Mouse (Mus musculus) bone marrow, adult 2 months (tissue): ENCODE measurements at regions not wholly inside any gene's neighbourhood (a gene's known extent, or its start where the extent isn't known, plus 50 kb on each side); places are given as distances from the start of the nearest gene placed in this dataset.

Experiments used
- H3K27ac ChIP-seq: fragments of 200-500 bp; 2 replicates; pipeline ENCODE4 v1.5.1; 2012; ENCODE audit warnings: low read depth, mild to moderate bottlenecking, control low read depth, inconsistent platforms, low read length; ENCODE audit not compliant: control insufficient read depth, poor library complexity, insufficient read depth
- H3K4me1 ChIP-seq: fragments of 200-500 bp; 2 replicates; pipeline ENCODE4 v1.6.1; 2011; ENCODE audit warnings: low read length; ENCODE audit not compliant: control insufficient read depth, insufficient read depth
- H3K4me3 ChIP-seq: fragments of 200-500 bp; replicated peaks from 2 replicates; pipeline ENCODE3; 2011; ENCODE audit warnings: mild to moderate bottlenecking, low read depth, low read length, control low read depth; ENCODE audit not compliant: control insufficient read depth
- CTCF ChIP-seq: fragments of 200-500 bp; IDR thresholded peaks from 2 replicates; pipeline ENCODE4 v1.5.1; 2011; ENCODE audit warnings: low read length, control low read depth; ENCODE audit not compliant: control insufficient read depth, insufficient read depth
- POLR2A ChIP-seq: fragments of 200-500 bp; IDR thresholded peaks from 2 replicates; pipeline ENCODE4 v1.6.1; 2011; ENCODE audit warnings: low read depth, mild to moderate bottlenecking, control low read depth, low read length, borderline replicate concordance; ENCODE audit not compliant: control insufficient read depth
- WGBS: fragments of 180-500 bp; shearing (Covaris S2); methylation state at CpG from one replicate; pipeline ENCODE4 v1.1.7; 2018; 5-methylcytosine and 5-hydroxymethylcytosine counted together

GRCm38 (mm10) chr1:185891814-185892213 lies 225.3 kb downstream of the Lyplal1 start:
- no peaks in the 10 kb centered on the region for H3K4me1 ChIP-seq
- no peak overlapping the region for H3K27ac ChIP-seq
- 70% methylated on average over 4 of the region's 4 CpGs for WGBS
- TF ChIP-seq CTCF (no peak), POLR2A (no peak)
- no peak overlapping the region for H3K4me3 ChIP-seq

GRCm38 (mm10) chr1:185893421-185893820 lies 223.7 kb downstream of the Lyplal1 start:
- WGBS = 68% methylated on average over 4 of the region's 4 CpGs
- no peaks in the 10 kb centered on the region for H3K4me1 ChIP-seq
- TF ChIP-seq POLR2A = no peak
- no peak for TF ChIP-seq CTCF
- no peak overlapping the region for H3K4me3 ChIP-seq
- H3K27ac ChIP-seq = no peak overlapping the region

- 76% methylated on average over 9 of the region's 9 CpGs for WGBS
- H3K4me1 ChIP-seq = no peaks in the 10 kb centered on the region
- H3K27ac ChIP-seq = no peak overlapping the region
- no peak for TF ChIP-seq CTCF
- no peak for TF ChIP-seq POLR2A
- H3K4me3 ChIP-seq = no peak overlapping the region
These were observed 218.6 kb downstream of the Lyplal1 start for GRCm38 (mm10) chr1:185898475-185898874.

DNA sequence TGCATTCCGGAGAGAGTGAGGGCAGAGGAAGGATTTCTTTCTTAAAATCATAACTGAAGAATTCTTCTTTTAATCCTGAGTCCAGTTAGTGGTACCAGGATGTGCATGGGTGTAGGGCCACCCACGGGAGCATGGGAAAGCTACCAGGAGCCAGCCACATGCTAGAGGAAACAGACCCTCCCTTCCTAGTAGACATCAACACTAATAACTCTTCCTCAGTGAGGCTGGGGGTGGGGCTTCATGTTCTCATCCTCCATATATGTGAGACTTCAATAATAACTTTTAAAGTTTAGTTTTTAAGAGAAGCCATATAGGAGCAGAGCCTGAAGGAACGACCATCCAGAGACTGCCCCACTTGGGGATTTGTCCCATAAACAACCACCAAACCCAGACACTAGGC lies 216.8 kb downstream of the Lyplal1 start:
- Histone ChIP-seq H3K4me3 (no peak overlapping the region), H3K4me1 (no peaks in the 10 kb centered on the region), H3K27ac (no peak overlapping the region)
- WGBS = 66% methylated on average over 3 of the region's 3 CpGs
- TF ChIP-seq CTCF = no peak
- TF ChIP-seq POLR2A = no peak

DNA sequence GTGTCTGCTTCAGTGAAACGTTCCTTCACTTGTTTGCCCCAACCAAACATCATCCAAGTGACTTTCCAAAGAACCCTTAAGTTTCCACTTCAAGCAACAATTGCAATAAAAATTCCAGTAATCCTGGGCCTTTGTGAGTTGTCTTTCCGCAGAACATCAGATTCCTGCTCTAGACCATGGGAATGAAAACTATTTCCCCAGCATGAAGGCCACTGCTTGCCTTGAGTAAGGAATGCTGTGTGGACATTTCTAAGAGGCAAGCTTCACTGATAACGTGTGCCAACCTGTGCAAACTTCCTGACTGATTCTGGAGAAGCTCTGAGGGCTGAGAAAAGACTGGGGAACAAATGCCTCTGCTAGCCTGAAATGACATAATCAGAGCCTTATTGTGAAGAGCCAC lies 214.7 kb downstream of the Lyplal1 start:
- H3K27ac ChIP-seq = no peak overlapping the region
- TF ChIP-seq POLR2A (no peak), CTCF (no peak)
- no peaks in the 10 kb centered on the region for H3K4me1 ChIP-seq
- H3K4me3 ChIP-seq = no peak overlapping the region
- 75% methylated on average over 3 of the region's 3 CpGs for WGBS

- Histone ChIP-seq H3K4me3 (no peak overlapping the region), H3K4me1 (no peaks in the 10 kb centered on the region), H3K27ac (no peak overlapping the region)
- TF ChIP-seq POLR2A (no peak), CTCF (no peak)
- WGBS = 58% methylated on average over 7 of the region's 7 CpGs
These were observed 211.4 kb downstream of the Lyplal1 start for GRCm38 (mm10) chr1:185905666-185906065.

GRCm38 (mm10) chr1:185915579-185915978 lies 201.5 kb downstream of the Lyplal1 start:
- H3K4me1 ChIP-seq = no peaks in the 10 kb centered on the region
- no peak overlapping the region for H3K4me3 ChIP-seq
- no peak overlapping the region for H3K27ac ChIP-seq
- 45% methylated on average over 2 of the region's 2 CpGs for WGBS
- TF ChIP-seq POLR2A (no peak), CTCF (no peak)

DNA sequence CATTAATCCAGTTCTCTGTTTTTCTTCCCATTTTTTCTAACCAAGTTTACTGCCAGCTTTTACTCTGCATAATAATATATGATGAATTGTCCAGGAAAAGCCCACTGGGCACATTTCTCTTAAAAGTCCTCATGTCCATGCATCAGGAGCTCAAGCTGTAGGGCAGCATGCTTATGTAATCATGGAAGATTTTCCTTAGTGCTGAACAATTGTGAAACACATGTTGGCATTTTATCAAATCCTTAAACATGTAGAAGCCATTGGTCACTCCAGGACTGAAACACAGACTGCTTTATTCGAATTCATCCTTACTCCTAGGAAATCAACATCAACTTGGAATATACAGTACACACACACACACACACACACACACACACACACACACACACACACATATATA lies 198.4 kb downstream of the Lyplal1 start:
- no peak overlapping the region for H3K4me3 ChIP-seq
- no peak for TF ChIP-seq POLR2A
- TF ChIP-seq CTCF = no peak
- no peaks in the 10 kb centered on the region for H3K4me1 ChIP-seq
- no peak overlapping the region for H3K27ac ChIP-seq
- WGBS = 75% methylated on average over 1 of the region's 1 CpGs

DNA sequence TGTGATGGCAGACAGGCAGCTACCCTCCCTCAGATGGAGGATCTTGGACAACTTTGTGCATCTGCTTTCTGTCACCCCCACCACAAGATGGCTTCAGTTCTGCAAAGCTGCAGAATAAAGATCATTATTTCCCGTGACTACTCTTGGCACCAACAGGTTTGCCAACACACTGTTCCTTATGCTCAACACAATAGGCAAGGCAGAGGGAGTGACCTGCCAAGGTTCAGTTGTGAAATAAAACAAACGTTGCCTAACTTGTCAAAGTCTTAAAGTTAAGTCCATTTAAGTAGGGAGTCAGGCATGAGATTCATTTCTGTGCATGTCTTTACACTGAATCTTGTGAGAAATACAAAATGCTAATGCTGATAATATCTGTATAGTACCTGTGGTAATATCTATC lies 193.4 kb downstream of the Lyplal1 start:
- Histone ChIP-seq H3K4me3 (no peak overlapping the region), H3K27ac (no peak overlapping the region), H3K4me1 (no peaks in the 10 kb centered on the region)
- TF ChIP-seq POLR2A (no peak), CTCF (no peak)
- WGBS = 65% methylated on average over 2 of the region's 2 CpGs

GRCm38 (mm10) chr1:185929000-185929399 lies 188.1 kb downstream of the Lyplal1 start:
- Histone ChIP-seq H3K27ac (no peak overlapping the region), H3K4me3 (no peak overlapping the region), H3K4me1 (no peaks in the 10 kb centered on the region)
- TF ChIP-seq CTCF (no peak), POLR2A (no peak)
- 45% methylated on average over 2 of the region's 2 CpGs for WGBS
